Comparison of ENCODE assay signal across 9 mouse cellular contexts in genomic region chr13:41097324-41098058, GRCm38 (mm10). TPM values are rescaled to one million over a fixed set of nuclear protein-coding genes. Genes with fewer than 3 reads are reported as not detected.
DNase-seq lines count a peak whose midpoint lies in the region; ATAC-seq and TF ChIP-seq lines count a peak whose summit lies in the region.
"Had no signal": no experiment of that assay in that cellular context is flagged by ENCODE, and none has a peak within 500 bp of the region (broad histone marks: within the 10 kb centered on the region; RNA-seq: fewer than 3 reads in every experiment).

No protein-coding gene starts in this region.

- no peaks in the 10 kb centered on the region; the same call in 1 of the 2 replicates for H3K27me3 ChIP-seq in kidney, adult 2 months (replicated peaks; ENCODE audit: control insufficient read depth, insufficient read depth, low read length)
- H3K27me3 ChIP-seq in heart, embryonic 16.5 days (ENCODE audit: control insufficient read depth, insufficient read depth, low read length), result no peaks in the 10 kb centered on the region
- no peaks in the 10 kb centered on the region for H3K27me3 ChIP-seq in midbrain, embryonic 16.5 days (ENCODE audit: control insufficient read depth, insufficient read depth, low read depth, low read length)

- H3K4me3 ChIP-seq in kidney, adult 2 months (ENCODE audit: insufficient read depth, low read depth, low read length), result no peak overlapping the region
- H3K4me3 ChIP-seq in heart, embryonic 16.5 days (ENCODE audit: low read length), result no peak overlapping the region; the same call in 1 of the 2 replicates
- no peak overlapping the region for H3K4me3 ChIP-seq in midbrain, embryonic 16.5 days (ENCODE audit: low read depth, low read length)
- no peak overlapping the region for H3K4me3 ChIP-seq in layer of hippocampus, adult 2 months

- H3K4me2 ChIP-seq in heart, embryonic 16.5 days (ENCODE audit: low read depth, low read length), result peak overlapping the region; percentile 43
- no peak overlapping the region for H3K4me2 ChIP-seq in midbrain, embryonic 16.5 days (ENCODE audit: low read length)

- H3K27ac ChIP-seq in kidney, adult 2 months (ENCODE audit: insufficient read depth, low read depth, low read length), result no peak overlapping the region
- H3K27ac ChIP-seq in heart, embryonic 16.5 days (ENCODE audit: low read length), result no peak overlapping the region
- H3K27ac ChIP-seq in midbrain, embryonic 16.5 days (ENCODE audit: low read length), result no peak overlapping the region
- no peak overlapping the region for H3K27ac ChIP-seq in layer of hippocampus, adult 2 months

- TF ChIP-seq POLR2A in kidney, adult 2 months (IDR thresholded peaks at IDR 0.05; ENCODE audit: low read depth, low read length), result no peak

- no peak for ATAC-seq in heart, embryonic 16.5 days (replicated peaks; ENCODE audit: extremely low read depth, insufficient read depth, low FRiP score)
- ATAC-seq in midbrain, embryonic 16.5 days, result no peak

- 70% methylated on average over 16 of the region's 16 CpGs for WGBS in kidney, adult 2 months
- 27% methylated on average over 16 of the region's 16 CpGs for WGBS in heart, embryonic 16.5 days
- WGBS in midbrain, embryonic 16.5 days, result 79% methylated on average over 16 of the region's 16 CpGs

- peak; percentile 7 for DNase-seq in kidney, adult 2 months
- DNase-seq in kidney, adult 9 months, result no peak
- peak; percentile 50 for DNase-seq in lung, postnatal 25 days (ENCODE audit: low spot score)
- peak; percentile 58 for DNase-seq in thymus, postnatal 25 days
- DNase-seq in adrenal gland, adult 2 months, result no peak
- no peak for DNase-seq in layer of hippocampus, adult 2 months (ENCODE audit: low spot score in 2 of 2)

- H3K36me3 ChIP-seq in kidney, adult 2 months (ENCODE audit: control insufficient read depth, insufficient read depth, low read length), result no peaks in the 10 kb centered on the region
- H3K36me3 ChIP-seq in heart, embryonic 16.5 days (ENCODE audit: control insufficient read depth, insufficient read depth), result no peaks in the 10 kb centered on the region
- no peaks in the 10 kb centered on the region for H3K36me3 ChIP-seq in midbrain, embryonic 16.5 days (ENCODE audit: control insufficient read depth, insufficient read depth, low read length)

- no peaks in the 10 kb centered on the region; the same call in 1 of the 2 replicates for H3K9me3 ChIP-seq in heart, embryonic 16.5 days (replicated peaks; ENCODE audit: control insufficient read depth, low read length)
- no peaks in the 10 kb centered on the region for H3K9me3 ChIP-seq in midbrain, embryonic 16.5 days (replicated peaks; ENCODE audit: control insufficient read depth, low read length, poor library complexity, severe bottlenecking)

- no peak overlapping the region for H3K9ac ChIP-seq in heart, embryonic 16.5 days (ENCODE audit: low read length)
- H3K9ac ChIP-seq in midbrain, embryonic 16.5 days (ENCODE audit: low read depth, low read length), result no peak overlapping the region

- TF ChIP-seq CTCF in kidney, adult 2 months (conservative IDR thresholded peaks at IDR 0.05; ENCODE audit: insufficient read depth, insufficient read length, low read depth, low read length), result no peak
- TF ChIP-seq CTCF in layer of hippocampus, adult 2 months (conservative IDR thresholded peaks at IDR 0.05), result no peak

- no peaks in the 10 kb centered on the region for H3K4me1 ChIP-seq in kidney, adult 2 months (ENCODE audit: control insufficient read depth, insufficient read depth, low read length)
- no peaks in the 10 kb centered on the region for H3K4me1 ChIP-seq in heart, embryonic 16.5 days (ENCODE audit: control insufficient read depth, insufficient read depth, low read length)
- no peaks in the 10 kb centered on the region for H3K4me1 ChIP-seq in midbrain, embryonic 16.5 days (ENCODE audit: control insufficient read depth, insufficient read depth, low read length)

RNA-seq across cellular contexts. Expression of gene Gcm2, which starts 13.3 kb away (rescaled TPM):
- not detected in 2 replicates for polyA plus RNA-seq in kidney, adult 2 months (2012; rRNA removed)
- polyA plus RNA-seq in heart, embryonic 16.5 days (2015; fragmentation: Nextera tagmentation; extraction: Ambion mirVana), result 0.21 TPM in 1 of 2 replicates, not detected in the other
- polyA plus RNA-seq in midbrain, embryonic 16.5 days (2015; fragmentation: Nextera tagmentation; extraction: Ambion mirVana), result not detected in 2 replicates
- total RNA-seq in adrenal gland, adult 2 months (2021), result not detected
- not detected in 2 replicates for polyA plus RNA-seq in adrenal gland, adult 2 months (2012; rRNA removed)
- total RNA-seq in layer of hippocampus, adult 2 months (2021), result not detected
- total RNA-seq: layer of hippocampus, adult 18-20 months had no signal

RNA-seq across cellular contexts. Expression of gene Sycp2l, which starts 16.6 kb away (rescaled TPM):
- not detected in 2 replicates for polyA plus RNA-seq in kidney, adult 2 months (2012; rRNA removed)
- 0.09 TPM in 1 of 2 replicates, not detected in the other for polyA plus RNA-seq in heart, embryonic 16.5 days (2015; fragmentation: Nextera tagmentation; extraction: Ambion mirVana)
- 0.07 TPM in 1 of 2 replicates, not detected in the other for polyA plus RNA-seq in midbrain, embryonic 16.5 days (2015; fragmentation: Nextera tagmentation; extraction: Ambion mirVana)
- not detected for total RNA-seq in adrenal gland, adult 2 months (2021)
- not detected in 2 replicates for polyA plus RNA-seq in adrenal gland, adult 2 months (2012; rRNA removed)
- not detected for total RNA-seq in layer of hippocampus, adult 2 months (2021)

RNA-seq across cellular contexts. Expression of gene Mak, which starts 18.0 kb away (rescaled TPM):
- polyA plus RNA-seq in kidney, adult 2 months (2012; rRNA removed), result 0.03 TPM in 1 of 2 replicates, not detected in the other
- polyA plus RNA-seq in heart, embryonic 16.5 days (2015; fragmentation: Nextera tagmentation; extraction: Ambion mirVana), result 0.16 and 0.35 TPM in 2 replicates
- 2.7 TPM in 2 replicates for polyA plus RNA-seq in midbrain, embryonic 16.5 days (2015; fragmentation: Nextera tagmentation; extraction: Ambion mirVana)
- total RNA-seq in adrenal gland, adult 2 months (2021), result under 1 TPM; 0.14 TPM
- polyA plus RNA-seq in adrenal gland, adult 2 months (2012; rRNA removed), result 0.02 TPM in 1 of 2 replicates, not detected in the other
- 1 to 10 TPM in 1 of 2 experiments, under 1 TPM in 1; 0.91 to 1.7 TPM for total RNA-seq in layer of hippocampus, adult 2 months (2021)

Comparison
In these comparisons a context has a peak if more than half of its experiments do, and no peak if none do; other contexts are left out.
1. DNase-seq: peak in kidney, adult 2 months (single experiment), lung, postnatal 25 days (single experiment) and thymus, postnatal 25 days (single experiment); none in kidney, adult 9 months (single experiment), adrenal gland, adult 2 months (single experiment) and layer of hippocampus, adult 2 months (0 of 2).